Mouse (Mus musculus): ENCODE measurements around the gene Cbfb.

Cbfb gene

DNA sequence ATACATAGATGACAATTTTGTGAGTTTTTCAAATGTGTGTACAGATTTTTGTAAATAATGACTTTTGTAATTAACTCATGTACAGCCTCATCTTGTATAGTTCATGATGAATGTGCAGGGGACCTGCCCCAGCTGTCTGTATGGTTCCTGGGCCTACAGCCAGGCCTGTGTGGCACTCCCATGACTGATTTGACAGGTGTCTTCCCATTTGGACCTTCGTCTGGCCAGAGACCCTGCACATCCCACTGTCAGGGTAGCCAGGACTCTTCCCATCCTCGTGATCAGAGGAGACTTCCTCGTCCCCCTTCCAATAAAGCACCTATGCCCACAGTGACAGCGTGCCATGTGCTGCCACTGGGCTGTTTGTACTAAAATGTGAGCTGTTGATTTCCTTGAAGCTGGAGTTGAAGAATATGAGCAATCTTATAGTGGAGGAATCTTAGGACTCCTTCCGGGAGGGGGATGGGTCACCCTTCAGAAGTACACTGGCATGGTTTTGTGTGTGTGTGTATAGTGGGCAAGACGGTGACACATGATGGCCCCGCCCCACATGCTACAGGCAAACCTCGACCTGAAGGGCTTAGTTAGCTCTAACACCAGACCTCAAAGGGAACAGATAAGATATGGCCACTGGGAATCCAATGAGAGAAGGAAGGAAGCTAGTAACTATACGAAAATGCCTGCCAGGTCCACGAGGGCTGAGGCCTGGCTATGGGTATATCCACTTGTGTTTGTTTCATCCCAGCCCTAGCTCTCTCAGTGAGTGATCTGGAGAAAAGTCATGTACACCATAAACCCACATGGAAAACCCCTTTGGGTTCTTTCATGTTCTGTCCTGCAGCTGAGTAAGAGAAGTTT lies 82.4 kb downstream of the Cbfb start:
- DNase-seq (ENCODE audit: low spot score), result no peak

DNA sequence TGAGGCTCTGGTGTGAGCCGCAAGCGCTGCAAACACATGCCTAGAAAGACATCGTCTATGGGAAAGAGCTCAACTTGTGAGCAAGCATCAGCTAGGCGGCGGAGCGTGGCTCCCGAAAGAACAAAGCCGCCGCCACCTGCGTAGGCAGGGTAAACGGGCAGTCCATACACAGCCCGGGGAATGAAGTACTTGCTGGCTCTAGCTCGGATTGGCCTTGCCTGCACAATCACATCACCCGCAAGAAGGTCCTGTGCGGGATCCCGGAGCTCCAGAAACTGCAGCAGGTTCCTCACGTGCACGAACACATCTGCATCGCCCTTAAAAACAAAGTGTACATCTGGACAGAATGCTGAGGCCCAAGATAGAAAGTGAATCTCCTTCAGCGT lies 83.3 kb downstream of the Cbfb start:
- no peak for DNase-seq (ENCODE audit: low spot score)

DNA sequence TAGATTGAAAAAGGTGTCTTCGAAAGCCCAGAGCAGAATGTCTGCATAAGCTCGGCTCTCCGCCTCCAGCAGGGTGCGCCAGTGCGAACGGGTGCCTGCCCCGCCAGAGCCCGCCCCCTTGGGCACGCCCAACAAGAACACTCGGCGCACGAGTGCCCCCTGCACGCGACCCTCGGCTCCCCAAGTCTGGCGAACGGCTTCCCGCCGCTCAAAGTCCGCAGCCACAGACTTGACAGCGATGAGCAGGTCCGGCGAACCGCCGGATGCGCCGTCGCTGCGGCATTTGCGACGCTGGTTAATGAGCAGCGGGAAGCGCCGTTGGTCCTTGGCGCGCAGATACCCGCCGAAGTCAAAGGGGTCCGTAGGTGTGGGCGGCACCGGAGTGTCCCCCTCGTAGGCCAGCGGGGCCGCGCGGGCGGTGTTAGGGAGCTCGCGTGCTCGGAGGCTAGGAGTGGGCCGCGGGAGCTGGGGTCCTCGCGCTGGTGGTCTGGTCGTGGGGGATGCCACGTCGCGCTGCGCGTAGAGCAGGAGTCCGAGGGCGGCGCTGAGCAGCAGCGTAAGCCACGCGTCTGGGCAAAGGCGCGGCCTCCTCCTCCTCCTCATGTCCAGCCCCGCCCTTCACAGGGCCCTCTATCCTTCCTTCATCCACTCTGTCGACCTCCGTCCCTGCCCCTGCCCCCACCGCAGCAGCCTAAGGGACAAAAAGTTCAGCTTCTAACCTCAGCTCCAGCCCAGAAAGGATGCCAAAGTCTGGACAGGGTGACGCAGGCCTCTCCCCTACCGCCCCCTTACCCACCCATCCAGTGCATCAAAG lies 83.9 kb downstream of the Cbfb start:
- DNase-seq (ENCODE audit: low spot score), result peak; percentile 85

DNA sequence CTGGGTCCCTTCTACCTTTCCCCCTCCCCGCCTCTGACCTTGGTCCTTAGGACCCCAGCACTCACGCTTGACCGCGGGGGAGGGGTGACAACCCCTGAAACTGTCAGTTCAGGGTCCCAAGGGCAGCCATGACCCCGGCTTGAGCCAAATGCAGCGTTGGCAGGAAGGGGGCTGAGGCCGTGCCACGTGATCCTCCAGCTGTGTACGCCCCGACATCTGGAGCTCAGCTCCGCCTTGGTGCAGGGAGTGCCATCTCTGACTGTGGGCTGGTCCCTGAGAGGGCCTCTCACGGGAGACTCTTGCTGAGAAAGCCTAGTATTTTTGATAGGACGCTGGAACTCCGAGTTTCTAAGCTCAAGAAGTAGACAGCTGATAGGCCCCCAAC lies 84.5 kb downstream of the Cbfb start, which contains the start of gene B3gnt9:
Gene B3gnt9, minus strand, starts transcription at position 188 of the 385 bp plus-strand sequence.
- peak; percentile 61 for DNase-seq (ENCODE audit: low spot score)

DNA sequence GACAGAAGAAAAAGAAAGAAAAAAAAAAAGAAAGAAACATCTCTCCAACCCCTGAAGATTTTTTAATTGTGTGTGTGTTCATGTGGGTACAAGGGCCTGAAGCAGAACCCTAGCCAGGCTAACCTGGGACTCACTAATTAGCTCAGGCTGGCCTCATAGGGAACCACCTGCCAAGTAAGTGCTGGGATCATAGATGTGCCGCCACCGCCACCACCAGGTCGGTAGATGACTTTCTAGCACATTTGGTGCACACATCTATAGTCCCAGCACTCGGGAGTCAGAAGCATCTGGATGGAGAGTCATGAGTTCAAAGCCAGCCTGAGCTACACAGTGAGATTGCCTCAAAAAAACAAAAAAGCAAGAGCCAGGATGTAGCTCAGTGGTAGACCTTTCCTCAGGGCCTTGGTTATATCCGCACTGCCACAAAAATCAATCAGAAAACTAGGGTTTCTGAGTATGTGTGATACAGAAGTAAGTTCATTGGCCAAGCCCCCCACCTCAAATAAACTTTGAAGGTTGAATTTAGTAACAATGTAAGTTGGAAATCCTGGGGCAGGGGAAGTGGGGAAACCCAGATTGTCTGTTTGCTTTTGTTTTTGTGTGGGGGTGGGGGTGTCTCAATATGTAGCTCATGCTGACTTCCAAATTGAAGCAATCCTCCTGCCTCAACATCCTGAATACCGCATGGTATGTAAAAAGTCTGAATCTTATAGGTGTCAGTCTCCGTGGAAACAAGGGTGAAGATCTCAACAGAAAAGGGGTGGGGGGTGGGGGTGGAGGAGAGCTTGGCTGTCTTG lies 87.0 kb downstream of the Cbfb start:
- DNase-seq (ENCODE audit: low spot score), result no peak

DNA sequence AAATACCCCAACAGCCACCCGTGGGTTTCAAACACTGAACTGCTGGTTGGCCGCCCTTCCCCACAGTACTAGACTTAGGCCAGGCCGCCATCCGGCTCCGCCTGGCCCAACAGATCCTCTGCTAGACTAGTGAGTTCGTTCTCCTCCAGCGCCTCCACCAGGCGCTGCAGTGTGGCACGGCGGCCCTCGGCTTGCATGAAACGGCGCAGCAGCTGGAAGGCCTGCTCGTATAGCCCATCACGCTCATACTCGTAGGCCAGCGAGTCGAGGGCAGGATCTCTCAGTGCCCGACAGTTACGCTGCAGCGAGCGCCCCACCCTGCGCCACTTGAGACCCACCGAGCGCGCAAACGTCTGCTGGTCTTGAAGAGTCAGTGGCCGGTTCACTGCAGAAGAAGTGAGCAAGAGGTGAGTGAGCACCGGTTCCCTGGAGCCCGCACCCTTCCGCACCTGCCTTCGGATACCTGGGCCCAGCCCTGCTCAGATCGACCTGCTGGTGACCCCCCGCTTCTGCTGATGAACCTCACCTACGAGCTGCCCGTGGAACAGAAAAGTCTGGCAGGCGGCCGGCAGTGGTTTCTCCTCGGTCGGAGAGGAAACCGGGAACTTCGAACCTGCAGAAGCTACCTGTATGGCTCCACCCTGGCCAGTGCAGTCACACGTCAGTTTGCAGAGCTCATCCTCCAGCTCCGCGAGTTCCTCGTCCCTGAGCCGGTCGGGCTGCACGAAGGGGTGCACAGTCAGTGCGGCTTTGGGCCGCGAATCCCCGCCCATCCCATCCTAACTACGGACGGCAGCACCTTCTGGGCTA lies 88.6 kb downstream of the Cbfb start:
- no peak for DNase-seq (ENCODE audit: low spot score)

DNA sequence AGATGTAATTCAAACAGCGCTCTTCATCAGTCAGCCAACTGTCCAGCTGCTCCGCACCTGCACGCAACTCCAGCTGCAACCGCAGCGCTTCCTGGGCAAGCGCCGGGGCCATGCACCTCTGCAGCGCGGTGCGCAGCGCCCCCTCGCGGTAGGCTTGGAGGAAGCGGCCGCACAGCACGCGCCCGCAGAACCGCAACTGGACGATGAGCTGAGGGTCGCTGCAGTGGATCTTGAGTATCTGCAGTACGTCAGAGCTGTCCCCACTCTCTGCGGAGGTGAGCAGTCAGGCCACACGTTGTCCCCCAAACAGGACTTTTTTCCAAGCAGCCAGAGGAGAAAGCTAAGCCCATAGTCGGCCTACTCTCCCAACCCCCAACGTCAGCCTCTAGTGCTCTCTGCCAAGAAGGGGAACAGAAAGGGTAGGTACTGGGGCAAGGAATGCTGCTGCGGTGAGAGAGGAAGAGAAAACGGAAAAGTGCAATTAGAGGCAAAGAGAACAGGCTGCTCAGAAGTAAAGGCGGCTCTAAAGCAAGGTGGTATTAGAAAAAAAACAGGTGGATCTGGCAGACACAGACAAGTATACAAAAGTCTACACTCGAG lies 89.3 kb downstream of the Cbfb start:
- DNase-seq (ENCODE audit: low spot score), result peak; percentile 57

DNA sequence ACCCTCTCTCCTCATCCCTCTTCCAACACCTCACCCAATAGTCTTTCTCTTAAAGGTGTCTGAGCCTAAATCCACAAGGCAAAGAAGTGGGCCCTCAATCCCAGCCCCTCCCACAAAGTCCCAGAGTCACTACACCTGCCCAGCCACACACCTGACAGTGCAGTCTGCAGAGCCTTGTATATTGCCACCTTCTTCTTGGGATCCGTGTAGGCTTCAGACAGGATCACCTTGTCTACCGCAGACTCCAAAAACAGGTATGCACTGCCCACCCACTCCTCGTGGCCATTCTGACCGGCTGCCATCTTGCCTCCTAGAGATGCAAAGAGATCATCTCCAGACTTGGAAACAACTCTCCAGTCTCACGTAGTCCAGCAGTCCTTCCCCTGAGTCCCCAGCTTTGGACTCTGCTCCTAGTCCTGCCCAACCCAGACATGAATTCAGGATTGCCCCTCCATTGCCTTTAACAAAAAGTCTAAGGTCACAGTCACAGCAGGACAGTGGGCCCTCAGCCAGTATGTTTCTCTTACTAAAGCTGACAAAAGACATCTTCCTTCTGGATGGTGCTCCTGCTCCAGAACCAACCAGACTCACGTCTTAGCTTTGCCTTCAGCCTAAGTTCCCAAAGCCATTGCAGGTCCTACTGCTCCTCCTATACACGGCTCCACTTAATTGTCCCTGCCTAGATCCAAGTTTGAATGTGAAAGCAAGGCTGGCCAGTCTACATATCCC lies 90.1 kb downstream of the Cbfb start:
- no peak for DNase-seq (ENCODE audit: low spot score)

DNA sequence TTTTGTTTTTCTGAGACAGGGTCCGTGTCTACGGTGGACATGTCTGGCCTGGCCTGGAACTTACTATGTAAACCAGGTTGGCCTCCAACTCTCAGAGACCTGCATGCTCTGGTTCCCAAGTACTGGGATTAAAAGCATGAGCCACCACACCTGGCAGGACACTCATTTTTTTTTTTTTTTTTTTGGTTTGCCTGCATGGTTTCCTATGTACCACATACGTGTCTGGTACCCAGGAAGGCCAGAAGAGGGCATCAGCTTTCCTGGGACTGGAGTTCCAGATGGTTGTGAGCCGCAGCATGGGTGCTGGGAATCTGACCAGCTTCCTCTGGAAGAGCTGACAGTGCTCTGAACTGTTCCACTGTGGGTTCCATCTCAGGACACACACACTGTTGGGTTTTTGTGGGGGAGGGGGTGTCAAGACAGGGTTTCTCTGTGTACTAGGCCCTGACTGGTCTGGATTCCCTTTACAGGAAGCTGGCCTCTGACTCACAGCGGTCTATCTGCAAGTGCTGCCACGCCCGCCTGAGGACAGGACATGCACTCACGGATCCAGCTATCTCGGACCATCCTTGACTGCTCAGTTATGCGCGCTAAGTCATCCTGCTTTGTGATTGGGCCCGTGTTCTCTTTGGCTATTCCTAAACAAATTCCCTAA lies 91.0 kb downstream of the Cbfb start:
- no peak for DNase-seq (ENCODE audit: low spot score)

DNA sequence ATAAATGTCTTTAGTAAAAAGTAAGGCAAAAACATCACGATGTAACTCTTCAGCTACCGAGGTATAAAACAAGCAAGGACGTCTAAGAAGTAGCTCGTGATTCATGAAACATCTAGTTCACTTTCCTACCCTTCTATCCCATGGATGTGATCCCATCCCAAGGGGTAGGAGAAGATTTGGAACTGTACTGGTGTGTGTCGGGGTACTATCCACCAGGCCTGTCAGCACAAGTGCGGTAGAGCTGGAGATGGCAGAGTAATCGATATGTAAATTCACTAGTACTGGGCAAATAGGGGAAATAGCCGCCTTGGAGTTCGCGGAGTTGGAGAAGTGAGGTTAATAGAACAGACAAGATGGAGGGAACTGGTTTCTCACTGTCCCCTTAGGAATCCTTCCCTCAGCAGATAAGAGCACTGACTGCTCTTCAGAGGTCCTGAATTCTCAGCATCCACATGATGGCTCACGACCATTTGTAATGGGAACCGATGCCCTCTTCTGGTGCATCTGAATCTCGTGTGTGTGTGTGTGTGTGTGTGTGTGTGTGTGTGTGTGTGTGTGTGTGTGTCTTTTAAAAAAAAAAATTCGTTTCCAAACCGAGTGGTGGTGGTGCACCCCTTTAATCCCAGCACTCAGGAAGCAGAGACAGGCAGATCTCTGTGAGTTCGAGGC lies 92.9 kb downstream of the Cbfb start:
- no peak for DNase-seq (ENCODE audit: low spot score)

DNA sequence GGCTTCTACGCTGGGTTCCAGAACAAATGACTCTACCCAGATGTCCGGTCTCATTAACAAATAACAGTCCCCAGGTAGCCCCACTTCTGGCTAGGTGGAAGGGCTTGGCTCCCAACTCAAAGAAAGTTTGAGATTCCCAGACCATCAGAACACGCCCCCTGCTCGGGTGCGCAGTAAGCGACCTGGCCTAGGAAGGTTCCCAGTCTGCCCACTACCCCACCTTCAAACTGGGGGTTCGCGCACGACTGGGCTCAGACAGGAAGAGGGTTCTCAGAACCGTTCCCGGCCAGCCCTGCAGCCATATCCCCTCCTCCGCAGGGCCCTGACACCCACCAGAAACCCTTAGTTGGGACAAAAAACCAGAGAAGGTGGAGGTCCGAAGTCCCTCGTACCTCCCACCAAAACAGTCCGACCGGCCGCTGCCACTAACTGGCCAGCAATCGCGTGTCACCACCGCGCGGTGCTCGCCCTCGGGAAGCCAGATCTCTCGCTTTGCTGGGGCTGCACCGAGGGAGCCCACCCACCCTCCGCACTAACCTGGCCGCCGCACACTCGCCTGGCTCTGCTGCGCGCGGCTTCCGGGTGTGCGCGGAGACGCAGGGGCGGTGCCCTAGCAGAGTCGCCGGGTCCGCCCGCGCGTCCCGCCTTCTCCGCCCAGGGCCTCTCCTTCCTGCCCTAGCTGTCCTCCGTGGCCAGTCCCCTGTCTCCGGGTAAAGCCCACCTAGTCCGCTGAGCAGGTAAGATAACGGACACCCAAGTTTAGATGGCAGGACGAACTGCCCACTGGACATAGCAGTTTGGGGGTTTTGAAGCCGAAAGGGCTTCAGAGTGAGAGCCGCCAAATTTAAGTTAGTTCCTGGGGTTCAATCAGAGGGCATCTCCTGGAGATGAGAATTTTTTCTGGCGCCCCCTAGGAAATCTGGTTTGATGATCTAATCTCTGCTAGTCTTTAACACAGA lies 93.8 kb downstream of the Cbfb start, which contains the start of the genes Tradd and Fbxl8:
Gene Tradd, minus strand, starts transcription at position 586 of the 959 bp plus-strand sequence.
Gene Fbxl8, plus strand, starts transcription at position 625 of the 959 bp plus-strand sequence.
- DNase-seq (ENCODE audit: low spot score), result peak; percentile 70

DNA sequence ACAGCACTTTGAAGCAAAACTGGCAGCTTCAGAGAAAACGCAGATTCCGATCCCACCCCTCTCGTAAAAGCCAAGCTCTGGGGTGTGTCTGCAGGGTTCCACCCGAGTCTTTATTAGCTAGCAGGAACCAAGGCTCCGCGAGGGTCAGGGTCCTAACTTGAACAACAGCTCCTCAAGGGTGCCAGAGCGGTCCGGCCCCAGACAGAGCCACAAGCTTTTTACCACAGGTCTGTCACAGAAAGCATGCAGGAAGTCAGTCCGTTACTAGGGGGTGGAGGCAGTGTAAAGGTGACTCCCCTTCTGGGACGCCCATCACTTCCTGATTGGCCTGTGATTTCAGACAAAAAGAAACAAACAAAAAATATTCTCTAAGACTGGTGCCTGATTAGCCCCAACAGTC lies 94.7 kb downstream of the Cbfb start:
- peak; percentile 76 for DNase-seq (ENCODE audit: low spot score)

DNA sequence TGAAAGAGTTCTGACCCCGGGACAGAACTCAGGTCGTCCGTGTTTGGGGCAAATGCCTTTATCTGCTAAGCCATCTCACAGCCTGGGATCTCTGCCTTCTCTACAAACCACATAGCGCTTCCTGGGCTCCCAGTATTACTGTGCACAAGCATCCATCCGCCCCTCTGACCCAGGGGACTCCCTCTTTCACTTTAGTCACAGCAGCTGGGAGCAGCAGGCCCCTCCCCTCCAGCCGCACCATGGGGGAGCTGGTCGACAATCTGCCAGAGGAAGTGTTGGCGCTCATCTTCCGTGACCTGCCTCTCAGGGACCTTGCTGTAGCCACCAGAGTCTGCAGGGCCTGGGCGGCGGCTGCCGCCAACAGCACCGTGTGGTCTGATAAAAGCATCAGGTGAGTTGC lies 96.3 kb downstream of the Cbfb start:
- DNase-seq (ENCODE audit: low spot score), result peak; percentile 12
